Mouse (Mus musculus) midbrain, embryonic 15.5 days (tissue): ENCODE results near the gene Miga1. TPM values are rescaled to one million over a fixed set of nuclear protein-coding genes. Genes with fewer than 3 reads are reported as not detected.
"Not testable (repeated sequence)": the region's sequence is repeated elsewhere in the genome, so short reads cannot be mapped to it uniquely, and the experiment has no call there.

Experiments used
- ATAC-seq: fragments of 200-750 bp; cut with Nextera tagmentation; replicated peaks from 2 replicates; pipeline ENCODE4 v1.8.0; 2017; ENCODE audit warnings: moderate TSS enrichment
- H3K27ac ChIP-seq: fragments of 300-500 bp; sonication (generic); 2 replicates; pipeline ENCODE4 v1.5.1; 2015; ENCODE audit warnings: mild to moderate bottlenecking, inconsistent platforms
- H3K27me3 ChIP-seq: fragments of 300-500 bp; sonication (generic); replicated peaks from 2 replicates; pipeline ENCODE4 v1.6.1; 2015; ENCODE audit warnings: inconsistent platforms
- H3K36me3 ChIP-seq: fragments of 300-500 bp; sonication (generic); replicated peaks from 2 replicates; pipeline ENCODE4 v1.6.1; 2015; ENCODE audit warnings: inconsistent platforms
- H3K4me1 ChIP-seq: fragments of 300-500 bp; sonication (generic); 2 replicates; pipeline ENCODE4 v1.6.1; 2015; ENCODE audit warnings: inconsistent platforms
- H3K4me2 ChIP-seq: fragments of 300-500 bp; sonication (generic); 2 replicates; pipeline ENCODE4 v1.6.1; 2015; ENCODE audit warnings: inconsistent platforms, mild to moderate bottlenecking, moderate library complexity
- H3K4me3 ChIP-seq: fragments of 300-500 bp; sonication (generic); 2 replicates; pipeline ENCODE4 v1.5.1; 2015; ENCODE audit warnings: mild to moderate bottlenecking, inconsistent platforms
- H3K9ac ChIP-seq: fragments of 300-500 bp; sonication (generic); 2 replicates; pipeline ENCODE4 v1.6.1; 2015; ENCODE audit warnings: mild to moderate bottlenecking, inconsistent platforms
- H3K9me3 ChIP-seq: fragments of 300-500 bp; sonication (generic); 2 replicates; pipeline ENCODE4 v1.6.1; 2016; ENCODE audit warnings: inconsistent platforms
- WGBS: fragments of 180-500 bp; shearing (Covaris S2); methylation state at CpG from one replicate; pipeline ENCODE4 v1.1.7; 2015; ENCODE audit warnings: mixed read lengths; 5-methylcytosine and 5-hydroxymethylcytosine counted together
- polyA plus RNA-seq: library from polyadenylated mRNA; unstranded; fragments of >200 nt; fragmentation: Nextera tagmentation; extraction: Ambion mirVana; gene quantifications from 2 replicates; pipeline ENCODE4 v1.2.1, GENCODE M21; 2015

Miga1 gene
- polyA plus RNA-seq, 1 experiment from 2014 or later = 19.1 TPM

- not testable (repeated sequence) for H3K4me2 ChIP-seq, H3K27ac ChIP-seq, H3K27me3 ChIP-seq, H3K4me1 ChIP-seq, H3K4me3 ChIP-seq, H3K9me3 ChIP-seq, ATAC-seq, H3K9ac ChIP-seq, H3K36me3 ChIP-seq
- 88% methylated on average over 9 of the region's 9 CpGs for WGBS
These were observed 23.6 kb downstream of the Miga1 start for GRCm38 (mm10) chr3:152316447-152317173.

GRCm38 (mm10) chr3:152315613-152316012, 24.6 kb downstream of the Miga1 start:
- no peak overlapping the region for H3K4me2 ChIP-seq
- H3K9ac ChIP-seq = no peak overlapping the region
- H3K27me3 ChIP-seq = no peaks in the 10 kb centered on the region
- no peak overlapping the region for H3K27ac ChIP-seq
- peaks cover 6% of the 10 kb centered on the region; the same call in 1 of the 2 replicates for H3K36me3 ChIP-seq
- no peaks in the 10 kb centered on the region for H3K9me3 ChIP-seq
- 13% methylated on average over 7 of the region's 7 CpGs for WGBS
- peak; percentile 86 for ATAC-seq
- H3K4me1 ChIP-seq = no peaks in the 10 kb centered on the region
- no peak overlapping the region for H3K4me3 ChIP-seq

- H3K4me2 ChIP-seq, H3K27ac ChIP-seq, ATAC-seq, H3K4me3 ChIP-seq, H3K36me3 ChIP-seq, H3K27me3 ChIP-seq, H3K9me3 ChIP-seq, H3K4me1 ChIP-seq, H3K9ac ChIP-seq: not testable (repeated sequence)
- WGBS = 83% methylated on average over 14 of the region's 14 CpGs
These were observed 25.5 kb downstream of the Miga1 start for GRCm38 (mm10) chr3:152314666-152315065.

- Histone ChIP-seq H3K27me3 (no peaks in the 10 kb centered on the region), H3K27ac (no peak overlapping the region), H3K36me3 (peaks cover 10% of the 10 kb centered on the region; the same call in 1 of the 2 replicates), H3K9me3 (no peaks in the 10 kb centered on the region), H3K4me2 (no peak overlapping the region), H3K9ac (no peak overlapping the region), H3K4me1 (no peaks in the 10 kb centered on the region), H3K4me3 (no peak overlapping the region)
- WGBS = 92% methylated on average over 9 of the region's 9 CpGs
- ATAC-seq = no peak
These were observed 31.0 kb downstream of the Miga1 start for GRCm38 (mm10) chr3:152309250-152309645.

- no peak overlapping the region for H3K4me3 ChIP-seq
- H3K9me3 ChIP-seq = no peaks in the 10 kb centered on the region
- no peaks in the 10 kb centered on the region for H3K4me1 ChIP-seq
- no peak overlapping the region for H3K4me2 ChIP-seq
- H3K27me3 ChIP-seq = no peaks in the 10 kb centered on the region
- ATAC-seq = no peak
- WGBS = 75% methylated on average over 10 of the region's 10 CpGs
- peaks cover 10% of the 10 kb centered on the region; the same call in 1 of the 2 replicates for H3K36me3 ChIP-seq
- no peak overlapping the region for H3K27ac ChIP-seq
- no peak overlapping the region for H3K9ac ChIP-seq
These were observed 31.5 kb downstream of the Miga1 start for GRCm38 (mm10) chr3:152308485-152309249.

- Histone ChIP-seq H3K9me3 (no peaks in the 10 kb centered on the region), H3K9ac (no peak overlapping the region), H3K4me2 (no peak overlapping the region), H3K4me3 (no peak overlapping the region), H3K4me1 (no peaks in the 10 kb centered on the region), H3K36me3 (peaks cover 8% of the 10 kb centered on the region; the same call in 1 of the 2 replicates), H3K27ac (no peak overlapping the region), H3K27me3 (no peaks in the 10 kb centered on the region)
- 95% methylated on average over 4 of the region's 4 CpGs for WGBS
- no peak for ATAC-seq
These were observed 34.2 kb downstream of the Miga1 start for GRCm38 (mm10) chr3:152305971-152306370.

GRCm38 (mm10) chr3:152305080-152305479, 35.1 kb downstream of the Miga1 start:
- Histone ChIP-seq H3K27ac (no peak overlapping the region), H3K36me3 (peaks cover 8% of the 10 kb centered on the region; the same call in 1 of the 2 replicates), H3K4me3 (no peak overlapping the region), H3K9ac (no peak overlapping the region), H3K4me1 (no peaks in the 10 kb centered on the region), H3K4me2 (no peak overlapping the region), H3K9me3 (no peaks in the 10 kb centered on the region), H3K27me3 (no peaks in the 10 kb centered on the region)
- ATAC-seq = no peak
- WGBS = 91% methylated on average over 8 of the region's 8 CpGs

GRCm38 (mm10) chr3:152304093-152304815, 36.0 kb downstream of the Miga1 start:
- H3K4me3 ChIP-seq = no peak overlapping the region
- H3K27me3 ChIP-seq = no peaks in the 10 kb centered on the region
- no peak overlapping the region for H3K9ac ChIP-seq
- no peak overlapping the region for H3K27ac ChIP-seq
- WGBS = 80% methylated on average over 6 of the region's 6 CpGs
- H3K4me1 ChIP-seq = no peaks in the 10 kb centered on the region
- no peak overlapping the region for H3K4me2 ChIP-seq
- no peaks in the 10 kb centered on the region for H3K9me3 ChIP-seq
- no peak for ATAC-seq
- H3K36me3 ChIP-seq = peaks cover 8% of the 10 kb centered on the region; the same call in 1 of the 2 replicates

- WGBS = 71% methylated on average over 9 of the region's 9 CpGs
- H3K4me1 ChIP-seq = no peaks in the 10 kb centered on the region
- ATAC-seq = no peak
- H3K4me2 ChIP-seq = no peak overlapping the region
- H3K9me3 ChIP-seq = no peaks in the 10 kb centered on the region
- H3K27ac ChIP-seq = no peak overlapping the region
- no peak overlapping the region for H3K4me3 ChIP-seq
- no peaks in the 10 kb centered on the region for H3K27me3 ChIP-seq
- no peak overlapping the region for H3K9ac ChIP-seq
- peaks cover 8% of the 10 kb centered on the region; the same call in 1 of the 2 replicates for H3K36me3 ChIP-seq
These were observed 37.2 kb downstream of the Miga1 start for GRCm38 (mm10) chr3:152302991-152303390.

GRCm38 (mm10) chr3:152300376-152301337, 39.5 kb downstream of the Miga1 start:
- H3K4me1 ChIP-seq = no peaks in the 10 kb centered on the region
- no peaks in the 10 kb centered on the region for H3K9me3 ChIP-seq
- no peak overlapping the region for H3K4me2 ChIP-seq
- peaks cover 4% of the 10 kb centered on the region; the same call in 1 of the 2 replicates for H3K36me3 ChIP-seq
- WGBS = 92% methylated on average over 14 of the region's 14 CpGs
- H3K9ac ChIP-seq = no peak overlapping the region
- H3K4me3 ChIP-seq = no peak overlapping the region
- ATAC-seq = no peak
- H3K27ac ChIP-seq = no peak overlapping the region
- H3K27me3 ChIP-seq = no peaks in the 10 kb centered on the region

GRCm38 (mm10) chr3:152295896-152296295, 44.3 kb downstream of the Miga1 start:
- H3K27ac ChIP-seq = no peak overlapping the region
- H3K9ac ChIP-seq = no peak overlapping the region
- no peak overlapping the region for H3K4me3 ChIP-seq
- H3K9me3 ChIP-seq = no peaks in the 10 kb centered on the region
- no peaks in the 10 kb centered on the region for H3K4me1 ChIP-seq
- ATAC-seq = no peak
- H3K4me2 ChIP-seq = no peak overlapping the region
- WGBS = 90% methylated on average over 5 of the region's 5 CpGs
- H3K36me3 ChIP-seq = peaks cover 2% of the 10 kb centered on the region; the same call in 1 of the 2 replicates
- no peaks in the 10 kb centered on the region for H3K27me3 ChIP-seq
